Mouse (Mus musculus): Measurements from ENCODE around the gene Olfr1303.

The Olfr1303 gene

DNA sequence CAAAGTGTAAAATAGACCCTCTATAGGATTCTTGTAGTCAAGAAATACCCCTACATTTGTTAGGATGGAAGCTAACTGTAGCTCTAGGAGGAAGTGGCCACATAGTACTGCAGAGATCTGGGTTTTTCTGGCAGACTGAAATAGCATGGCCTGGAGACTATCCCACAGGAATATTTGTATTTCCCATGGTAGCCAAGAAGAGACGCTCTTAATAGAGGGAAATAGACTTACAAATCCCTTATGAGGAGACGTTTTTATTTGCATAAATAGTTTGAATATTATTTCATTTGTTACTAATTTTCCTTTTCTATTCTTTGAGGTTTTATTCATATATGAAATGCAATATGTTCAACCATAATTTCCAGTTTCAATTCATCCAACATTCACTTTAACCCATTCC, at the start of gene Olfr1303:
TSS of gene Olfr1303 (minus strand) at position 101 of the 400 bp plus-strand sequence.
- no peak for DNase-seq (ENCODE audit: extremely low spot score, low spot score)

DNA sequence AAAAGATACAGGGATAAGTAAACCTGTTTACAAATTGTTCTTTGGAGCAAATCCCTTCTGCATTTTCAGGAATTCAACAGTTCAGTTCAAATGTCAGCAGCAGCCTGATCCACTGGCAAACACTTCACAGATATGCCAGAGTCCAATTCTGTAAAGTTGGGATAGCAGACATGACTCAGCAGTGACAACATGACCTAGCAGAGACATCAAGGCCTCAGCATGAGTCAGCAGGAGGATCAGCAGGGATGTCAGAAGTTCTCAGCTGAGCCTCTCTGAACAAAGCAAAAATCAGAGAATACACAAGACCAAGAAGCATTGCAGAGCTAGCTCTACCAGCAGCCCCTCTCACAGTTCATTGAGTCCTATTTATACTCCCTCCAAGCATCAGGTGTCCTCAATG, 7.2 kb downstream of the Olfr1303 start:
- no peak for DNase-seq (ENCODE audit: extremely low spot score, low spot score)

- no peak for DNase-seq (ENCODE audit: extremely low spot score, low spot score)
These were observed 43.0 kb downstream of the Olfr1303 start, which contains the start of gene Olfr1302 for GRCm38 (mm10) chr2:111777129-111777528. TSS of gene Olfr1302 (plus strand) at chr2:111777429.

Data from neural tube, embryonic 10.5 days (tissue).